Mouse (Mus musculus) embryonic facial prominence, embryonic 11.5 days (tissue): ENCODE measurements around the gene Ptpn4. TPM values are rescaled to one million over a fixed set of nuclear protein-coding genes. Genes with fewer than 3 reads are reported as not detected.

Experiments
- ATAC-seq: fragments of 200-750 bp; cut with Nextera tagmentation; replicated peaks from 2 replicates; pipeline ENCODE4 v1.8.0; 2017; ENCODE audit warnings: low read depth; ENCODE audit not compliant: insufficient number of reproducible peaks, low FRiP score, low TSS enrichment
- DNase-seq: peaks from one replicate; pipeline ENCODE4 v3.0.0-alpha.2; 2015; ENCODE audit warnings: low spot score
- H3K27ac ChIP-seq: fragments of 300-500 bp; sonication (generic); replicated peaks from 2 replicates; pipeline ENCODE4 v1.5.1; 2014; ENCODE audit warnings: mild to moderate bottlenecking, low read depth, low read length, control low read depth
- H3K27me3 ChIP-seq: fragments of 300-500 bp; sonication (generic); 2 replicates; pipeline ENCODE4 v1.6.1; 2014; ENCODE audit warnings: mild to moderate bottlenecking, low read length, moderate library complexity, mixed read lengths; ENCODE audit not compliant: control insufficient read depth, insufficient read depth
- H3K36me3 ChIP-seq: fragments of 300-500 bp; sonication (generic); replicated peaks from 2 replicates; pipeline ENCODE4 v1.6.1; 2014; ENCODE audit warnings: low read depth, mild to moderate bottlenecking, low read length, moderate library complexity, mixed read lengths; ENCODE audit not compliant: control insufficient read depth, insufficient read depth
- H3K4me1 ChIP-seq: fragments of 300-500 bp; sonication (generic); 2 replicates; pipeline ENCODE4 v1.6.1; 2014; ENCODE audit warnings: low read length, mixed read lengths; ENCODE audit not compliant: control insufficient read depth, insufficient read depth
- H3K4me2 ChIP-seq: fragments of 300-500 bp; sonication (generic); 2 replicates; pipeline ENCODE4 v1.6.1; 2014; ENCODE audit warnings: low read depth, mild to moderate bottlenecking, control low read depth, low read length, moderate library complexity
- H3K4me3 ChIP-seq: fragments of 300-500 bp; sonication (generic); 2 replicates; pipeline ENCODE4 v1.5.1; 2014; ENCODE audit warnings: low read depth, low read length, control low read depth
- H3K9ac ChIP-seq: fragments of 300-500 bp; sonication (generic); replicated peaks from 2 replicates; pipeline ENCODE4 v1.6.1; 2014; ENCODE audit warnings: mild to moderate bottlenecking, control low read depth, low read length
- H3K9me3 ChIP-seq: fragments of 300-500 bp; sonication (generic); replicated peaks from 2 replicates; pipeline ENCODE4 v1.6.1; 2016; ENCODE audit warnings: mild to moderate bottlenecking, low read length, inconsistent platforms, mixed read lengths; ENCODE audit not compliant: control insufficient read depth
- WGBS: fragments of 180-500 bp; shearing (Covaris S2); extraction: QIAGEN DNeasy Blood & Tissue Kit; methylation state at CpG from one replicate; pipeline ENCODE4 v1.1.7; 2014; 5-methylcytosine and 5-hydroxymethylcytosine counted together
- polyA plus RNA-seq: library from polyadenylated mRNA; unstranded; fragments of >200 nt; fragmentation: Nextera tagmentation; extraction: Ambion mirVana; gene quantifications from 2 replicates; pipeline ENCODE4 v1.2.1, GENCODE M21; 2014

The Ptpn4 gene
- polyA plus RNA-seq, 1 experiment from 2014 or later: 11.8 TPM

GRCm38 (mm10) chr1:119648205-119649111 lies 189.0 kb downstream of the Ptpn4 start, which contains the start of gene Epb41l5:
Epb41l5 (minus strand) TSS chr1:119649000.
- Histone ChIP-seq H3K27ac (0 out of 2 replicates have a peak within 1 kb of the TSS, but pooled peaks have one; percentile 35), H3K9me3 (no peaks in the 10 kb centered on the region), H3K36me3 (no peaks in the 10 kb centered on the region), H3K4me3 (peak within 1 kb of the TSS; percentile 72), H3K9ac (peak within 1 kb of the TSS; percentile 68), H3K4me1 (no peaks in the 10 kb centered on the region), H3K27me3 (no peaks in the 10 kb centered on the region), H3K4me2 (peak within 1 kb of the TSS; percentile 71)
- WGBS: under 1% methylated on average over 86 of the region's 86 CpGs
- peak; percentile 93 for DNase-seq
- peak; percentile 90 for ATAC-seq

GRCm38 (mm10) chr1:119646356-119646755 lies 191.1 kb downstream of the Ptpn4 start:
- no peak overlapping the region for H3K4me2 ChIP-seq
- no peak overlapping the region for H3K9ac ChIP-seq
- H3K4me3 ChIP-seq: no peak overlapping the region
- DNase-seq (no peak), ATAC-seq (no peak)
- no peaks in the 10 kb centered on the region for H3K4me1 ChIP-seq
- H3K27ac ChIP-seq: no peak overlapping the region
- no peaks in the 10 kb centered on the region for H3K36me3 ChIP-seq
- H3K9me3 ChIP-seq: no peaks in the 10 kb centered on the region
- 73% methylated on average over 2 of the region's 2 CpGs for WGBS
- no peaks in the 10 kb centered on the region for H3K27me3 ChIP-seq

GRCm38 (mm10) chr1:119642367-119642766 lies 195.0 kb downstream of the Ptpn4 start:
- peak; percentile 72 for ATAC-seq
- peak; percentile 61 for DNase-seq
- 43% methylated on average over 12 of the region's 12 CpGs for WGBS
- Histone ChIP-seq H3K27ac (no peak overlapping the region), H3K4me1 (no peaks in the 10 kb centered on the region), H3K36me3 (no peaks in the 10 kb centered on the region), H3K9me3 (no peaks in the 10 kb centered on the region), H3K4me2 (no peak overlapping the region), H3K27me3 (no peaks in the 10 kb centered on the region), H3K9ac (no peak overlapping the region), H3K4me3 (no peak overlapping the region)

GRCm38 (mm10) chr1:119641090-119641812 lies 196.2 kb downstream of the Ptpn4 start:
- no peak overlapping the region for H3K27ac ChIP-seq
- H3K36me3 ChIP-seq: no peaks in the 10 kb centered on the region
- ATAC-seq (no peak), DNase-seq (no peak)
- H3K4me3 ChIP-seq: no peak overlapping the region
- H3K9me3 ChIP-seq: no peaks in the 10 kb centered on the region
- H3K4me2 ChIP-seq: no peak overlapping the region
- H3K4me1 ChIP-seq: no peaks in the 10 kb centered on the region
- no peak overlapping the region for H3K9ac ChIP-seq
- H3K27me3 ChIP-seq: no peaks in the 10 kb centered on the region

- WGBS: 85% methylated on average over 2 of the region's 2 CpGs
Observed at GRCm38 (mm10) chr1:119640006-119640405, 197.4 kb downstream of the Ptpn4 start.

GRCm38 (mm10) chr1:119637188-119638023 lies 200.0 kb downstream of the Ptpn4 start:
- DNase-seq (no peak), ATAC-seq (no peak)
- H3K27ac ChIP-seq: no peak overlapping the region
- H3K4me1 ChIP-seq: no peaks in the 10 kb centered on the region
- no peak overlapping the region for H3K9ac ChIP-seq
- no peaks in the 10 kb centered on the region for H3K27me3 ChIP-seq
- no peak overlapping the region for H3K4me3 ChIP-seq
- WGBS: 91% methylated on average over 6 of the region's 6 CpGs
- no peaks in the 10 kb centered on the region for H3K9me3 ChIP-seq
- no peaks in the 10 kb centered on the region for H3K36me3 ChIP-seq
- H3K4me2 ChIP-seq: no peak overlapping the region

More at GRCm38 (mm10) chr1:119640006-119640405, 197.4 kb downstream of the Ptpn4 start:
- ATAC-seq (no peak), DNase-seq (no peak)
- H3K9ac ChIP-seq: no peak overlapping the region
- no peak overlapping the region for H3K4me3 ChIP-seq
- H3K4me1 ChIP-seq: no peaks in the 10 kb centered on the region
- no peaks in the 10 kb centered on the region for H3K27me3 ChIP-seq
- no peaks in the 10 kb centered on the region for H3K36me3 ChIP-seq
- no peak overlapping the region for H3K27ac ChIP-seq
- no peak overlapping the region for H3K4me2 ChIP-seq
- H3K9me3 ChIP-seq: no peaks in the 10 kb centered on the region

- H3K4me2 ChIP-seq: no peak overlapping the region
- WGBS: 57% methylated on average over 3 of the region's 3 CpGs
- DNase-seq (no peak), ATAC-seq (no peak)
- H3K27me3 ChIP-seq: no peaks in the 10 kb centered on the region
- H3K4me1 ChIP-seq: no peaks in the 10 kb centered on the region
- H3K27ac ChIP-seq: no peak overlapping the region
- H3K9ac ChIP-seq: no peak overlapping the region
- no peaks in the 10 kb centered on the region for H3K36me3 ChIP-seq
- H3K4me3 ChIP-seq: no peak overlapping the region
- no peaks in the 10 kb centered on the region for H3K9me3 ChIP-seq
Observed at GRCm38 (mm10) chr1:119634746-119635145, 202.7 kb downstream of the Ptpn4 start.
